Mouse (Mus musculus): ENCODE measurements around the gene Ttc8.

- no peak for TF ChIP-seq MAX (IDR thresholded peaks at IDR 0.05; ENCODE audit: low read depth)
- TF ChIP-seq POLR2A (IDR thresholded peaks at IDR 0.05; ENCODE audit: insufficient read length, low read depth) = no peak
- TF ChIP-seq MYOD1 (IDR thresholded peaks at IDR 0.05; ENCODE audit: control insufficient read depth in 1 of 3, insufficient read length in 2 of 3, low read depth in 2 of 3) = no peak
- TF ChIP-seq TCF3 (IDR thresholded peaks at IDR 0.05; ENCODE audit: insufficient read length, low read depth) = no peak
- TF ChIP-seq POLR2AphosphoS2 (IDR thresholded peaks at IDR 0.05; ENCODE audit: insufficient read length, low read depth) = no peak
These were observed 36.6 kb downstream of the Ttc8 start for GRCm38 (mm10) chr12:98956951-98957350.

All from myocyte (in vitro differentiated cells).